Mouse (Mus musculus) A20 (cell line): ENCODE measurements around the gene Rpp25.
A peak's percentile ranks its signal among the peaks of the same experiment; 100 is the strongest.

Source experiments
- DNase-seq: peaks from one replicate; pipeline ENCODE4 v3.0.0-alpha.2; 2011; ENCODE audit warnings: low read depth, low spot score

Gene Rpp25

GRCm38 (mm10) chr9:57521056-57521911 lies 17.5 kb downstream of the Rpp25 start, which contains the start of gene Cox5a:
Cox5a (plus strand) TSS chr9:57521274.
- peak; percentile 94 for DNase-seq

- peak; percentile 54 for DNase-seq
Measured at GRCm38 (mm10) chr9:57522114-57522860, 18.5 kb downstream of the Rpp25 start.

- peak; percentile 41 for DNase-seq
Measured at GRCm38 (mm10) chr9:57522861-57523246, 19.0 kb downstream of the Rpp25 start.

GRCm38 (mm10) chr9:57523754-57524153 lies 19.9 kb downstream of the Rpp25 start:
- peak; percentile 78 for DNase-seq

GRCm38 (mm10) chr9:57524439-57524838 lies 20.6 kb downstream of the Rpp25 start:
- no peak for DNase-seq

- DNase-seq: no peak
Measured at GRCm38 (mm10) chr9:57525516-57525915, 21.7 kb downstream of the Rpp25 start.

GRCm38 (mm10) chr9:57526435-57526834 lies 22.6 kb downstream of the Rpp25 start:
- no peak for DNase-seq

GRCm38 (mm10) chr9:57531946-57532345 lies 28.1 kb downstream of the Rpp25 start:
- no peak for DNase-seq

GRCm38 (mm10) chr9:57536362-57536761 lies 32.5 kb downstream of the Rpp25 start:
- DNase-seq: no peak

- peak; percentile 92 for DNase-seq
Measured at GRCm38 (mm10) chr9:57537044-57537727, 33.4 kb downstream of the Rpp25 start, which contains the start of gene Fam219b. Fam219b (plus strand) TSS chr9:57537528.

- no peak for DNase-seq
Measured at GRCm38 (mm10) chr9:57537728-57538181, 33.9 kb downstream of the Rpp25 start.

- DNase-seq: no peak
Measured at GRCm38 (mm10) chr9:57539550-57539949, 35.7 kb downstream of the Rpp25 start.

- peak; percentile 64 for DNase-seq
Measured at GRCm38 (mm10) chr9:57541312-57541711, 37.5 kb downstream of the Rpp25 start.

GRCm38 (mm10) chr9:57543951-57544350 lies 40.1 kb downstream of the Rpp25 start:
- no peak for DNase-seq

GRCm38 (mm10) chr9:57547287-57547686 lies 43.5 kb downstream of the Rpp25 start:
- DNase-seq: no peak

GRCm38 (mm10) chr9:57547869-57548268 lies 44.0 kb downstream of the Rpp25 start:
- DNase-seq: no peak

GRCm38 (mm10) chr9:57549186-57549585 lies 45.4 kb downstream of the Rpp25 start:
- DNase-seq: no peak

GRCm38 (mm10) chr9:57550126-57550862 lies 46.5 kb downstream of the Rpp25 start:
- no peak for DNase-seq

GRCm38 (mm10) chr9:57552139-57552887 lies 48.5 kb downstream of the Rpp25 start, which contains the start of gene Mpi:
Mpi (minus strand) TSS chr9:57552763.
- peak; percentile 70 for DNase-seq

GRCm38 (mm10) chr9:57553119-57553518 lies 49.3 kb downstream of the Rpp25 start:
- no peak for DNase-seq
